Mouse (Mus musculus) embryonic facial prominence, embryonic 15.5 days (tissue): Measurements from ENCODE around the gene Nfib. TPM values are rescaled to one million over a fixed set of nuclear protein-coding genes. Genes with fewer than 3 reads are reported as not detected.
A peak's percentile ranks its signal among the peaks of the same experiment; 100 is the strongest.

Experiments
- ATAC-seq: fragments of 200-750 bp; cut with Nextera tagmentation; 2 replicates; pipeline ENCODE4 v1.8.0; 2017; ENCODE audit warnings: low read depth, moderate TSS enrichment; ENCODE audit not compliant: insufficient number of reproducible peaks, low FRiP score, low TSS enrichment
- H3K27ac ChIP-seq: fragments of 300-500 bp; sonication (generic); replicated peaks from 2 replicates; pipeline ENCODE4 v1.5.1; 2015; ENCODE audit warnings: mild to moderate bottlenecking, inconsistent platforms
- H3K27me3 ChIP-seq: fragments of 300-500 bp; sonication (generic); 2 replicates; pipeline ENCODE4 v1.6.1; 2015; ENCODE audit warnings: inconsistent platforms
- H3K36me3 ChIP-seq: fragments of 300-500 bp; sonication (generic); 2 replicates; pipeline ENCODE4 v1.6.1; 2015; ENCODE audit warnings: mild to moderate bottlenecking, inconsistent platforms
- H3K4me1 ChIP-seq: fragments of 300-500 bp; sonication (generic); 2 replicates; pipeline ENCODE4 v1.6.1; 2015; ENCODE audit warnings: inconsistent platforms
- H3K4me2 ChIP-seq: fragments of 300-500 bp; sonication (generic); replicated peaks from 2 replicates; pipeline ENCODE4 v1.6.1; 2015; ENCODE audit warnings: mild to moderate bottlenecking, inconsistent platforms
- H3K4me3 ChIP-seq: fragments of 300-500 bp; sonication (generic); replicated peaks from 2 replicates; pipeline ENCODE4 v1.5.1; 2015; ENCODE audit warnings: mild to moderate bottlenecking, inconsistent platforms
- H3K9ac ChIP-seq: fragments of 300-500 bp; sonication (generic); 2 replicates; pipeline ENCODE4 v1.6.1; 2015; ENCODE audit warnings: inconsistent platforms
- H3K9me3 ChIP-seq: fragments of 300-500 bp; sonication (generic); replicated peaks from 2 replicates; pipeline ENCODE4 v1.6.1; 2016; ENCODE audit warnings: inconsistent platforms
- WGBS: fragments of 180-500 bp; shearing (Covaris S2); methylation state at CpG from one replicate; pipeline ENCODE4 v1.1.7; 2015; 5-methylcytosine and 5-hydroxymethylcytosine counted together
- polyA plus RNA-seq: library from polyadenylated mRNA; unstranded; fragments of >200 nt; fragmentation: Nextera tagmentation; extraction: Ambion mirVana; gene quantifications from 2 replicates; pipeline ENCODE4 v1.2.1, GENCODE M21; 2015

Gene Nfib
- polyA plus RNA-seq, 1 experiment from 2014 or later: 85.7 TPM

GRCm38 (mm10) chr4:82412651-82413050, 292.9 kb downstream of the Nfib start:
- H3K36me3 ChIP-seq: no peaks in the 10 kb centered on the region
- H3K27ac ChIP-seq: no peak overlapping the region; the same call in 1 of the 2 replicates
- H3K9me3 ChIP-seq: no peaks in the 10 kb centered on the region
- ATAC-seq: no peak
- H3K9ac ChIP-seq: no peak overlapping the region
- WGBS: 62% methylated on average over 7 of the region's 7 CpGs
- H3K4me2 ChIP-seq: no peak overlapping the region
- peaks cover 23% of the 10 kb centered on the region for H3K4me1 ChIP-seq
- no peaks in the 10 kb centered on the region for H3K27me3 ChIP-seq
- H3K4me3 ChIP-seq: no peak overlapping the region

- Histone ChIP-seq H3K4me2 (no peak overlapping the region), H3K4me1 (peaks cover 27% of the 10 kb centered on the region), H3K9ac (no peak overlapping the region), H3K27me3 (no peaks in the 10 kb centered on the region), H3K9me3 (no peaks in the 10 kb centered on the region), H3K27ac (no peak overlapping the region), H3K4me3 (no peak overlapping the region), H3K36me3 (no peaks in the 10 kb centered on the region)
- ATAC-seq: no peak
- whole genome bisulfite sequencing: 48% methylated on average over 5 of the region's 5 CpGs
These were observed 293.6 kb downstream of the Nfib start for GRCm38 (mm10) chr4:82411965-82412364.

- Histone ChIP-seq H3K27me3 (no peaks in the 10 kb centered on the region), H3K4me3 (no peak overlapping the region), H3K9ac (no peak overlapping the region), H3K27ac (peak overlapping the region; percentile 55), H3K36me3 (no peaks in the 10 kb centered on the region), H3K9me3 (no peaks in the 10 kb centered on the region), H3K4me1 (peaks cover 48% of the 10 kb centered on the region), H3K4me2 (peak overlapping the region; percentile 25; the same call in 1 of the 2 replicates)
- 44% methylated on average over 22 of the region's 22 CpGs for WGBS
- no peak for ATAC-seq
These were observed 296.8 kb downstream of the Nfib start for GRCm38 (mm10) chr4:82408463-82409404.

GRCm38 (mm10) chr4:82406511-82406910, 299.0 kb downstream of the Nfib start:
- ATAC-seq: no peak
- H3K9ac ChIP-seq: no peak overlapping the region
- no peak overlapping the region for H3K27ac ChIP-seq
- 78% methylated on average over 6 of the region's 6 CpGs for WGBS
- no peaks in the 10 kb centered on the region for H3K9me3 ChIP-seq
- peaks cover 59% of the 10 kb centered on the region for H3K4me1 ChIP-seq
- H3K4me2 ChIP-seq: no peak overlapping the region
- H3K36me3 ChIP-seq: no peaks in the 10 kb centered on the region
- H3K4me3 ChIP-seq: no peak overlapping the region
- no peaks in the 10 kb centered on the region for H3K27me3 ChIP-seq

GRCm38 (mm10) chr4:82405791-82406190, 299.8 kb downstream of the Nfib start:
- no peak for ATAC-seq
- Histone ChIP-seq H3K9me3 (no peaks in the 10 kb centered on the region), H3K36me3 (no peaks in the 10 kb centered on the region), H3K4me3 (no peak overlapping the region), H3K27me3 (no peaks in the 10 kb centered on the region), H3K4me1 (peaks cover 64% of the 10 kb centered on the region), H3K9ac (no peak overlapping the region), H3K4me2 (no peak overlapping the region), H3K27ac (no peak overlapping the region)
- 81% methylated on average over 5 of the region's 5 CpGs for WGBS

- H3K4me1 ChIP-seq: peaks cover 72% of the 10 kb centered on the region
- peak; percentile 43; the same call in 1 of the 2 replicates for ATAC-seq
- peak overlapping the region; percentile 30 for H3K4me2 ChIP-seq
- H3K9me3 ChIP-seq: no peaks in the 10 kb centered on the region
- WGBS: 41% methylated on average over 13 of the region's 13 CpGs
- H3K27ac ChIP-seq: peak overlapping the region; percentile 72
- H3K36me3 ChIP-seq: no peaks in the 10 kb centered on the region
- no peaks in the 10 kb centered on the region for H3K27me3 ChIP-seq
- no peak overlapping the region for H3K9ac ChIP-seq
- no peak overlapping the region for H3K4me3 ChIP-seq
These were observed 301.4 kb downstream of the Nfib start for GRCm38 (mm10) chr4:82403975-82404651.

- Histone ChIP-seq H3K36me3 (no peaks in the 10 kb centered on the region), H3K4me1 (peaks cover 72% of the 10 kb centered on the region), H3K27ac (no peak overlapping the region), H3K4me2 (no peak overlapping the region), H3K27me3 (no peaks in the 10 kb centered on the region), H3K9ac (no peak overlapping the region), H3K9me3 (no peaks in the 10 kb centered on the region), H3K4me3 (no peak overlapping the region)
- no peak for ATAC-seq
- WGBS: 83% methylated on average over 9 of the region's 9 CpGs
These were observed 302.9 kb downstream of the Nfib start for GRCm38 (mm10) chr4:82402666-82403065.

GRCm38 (mm10) chr4:82401450-82402061, 304.0 kb downstream of the Nfib start:
- no peak overlapping the region for H3K4me3 ChIP-seq
- ATAC-seq: no peak
- 29% methylated on average over 3 of the region's 3 CpGs for WGBS

GRCm38 (mm10) chr4:82400536-82400935, 305.0 kb downstream of the Nfib start:
- Histone ChIP-seq H3K4me1 (peaks cover 55% of the 10 kb centered on the region), H3K27me3 (no peaks in the 10 kb centered on the region), H3K9ac (no peak overlapping the region), H3K4me3 (no peak overlapping the region), H3K9me3 (no peaks in the 10 kb centered on the region), H3K36me3 (no peaks in the 10 kb centered on the region), H3K4me2 (no peak overlapping the region), H3K27ac (peak overlapping the region; percentile 48)
- 12% methylated on average over 5 of the region's 5 CpGs for WGBS
- ATAC-seq: no peak

More at GRCm38 (mm10) chr4:82401450-82402061, 304.0 kb downstream of the Nfib start:
- Histone ChIP-seq H3K27ac (no peak overlapping the region), H3K9me3 (no peaks in the 10 kb centered on the region), H3K9ac (no peak overlapping the region), H3K27me3 (no peaks in the 10 kb centered on the region), H3K4me2 (no peak overlapping the region), H3K36me3 (no peaks in the 10 kb centered on the region), H3K4me1 (peaks cover 64% of the 10 kb centered on the region)

- Histone ChIP-seq H3K4me3 (no peak overlapping the region), H3K4me1 (peaks cover 47% of the 10 kb centered on the region), H3K27me3 (no peaks in the 10 kb centered on the region), H3K36me3 (no peaks in the 10 kb centered on the region), H3K4me2 (no peak overlapping the region), H3K9me3 (no peaks in the 10 kb centered on the region), H3K27ac (peak overlapping the region; percentile 48; the same call in 1 of the 2 replicates), H3K9ac (no peak overlapping the region)
- 47% methylated on average over 11 of the region's 11 CpGs for WGBS
- peak; percentile 53 for ATAC-seq
These were observed 305.9 kb downstream of the Nfib start for GRCm38 (mm10) chr4:82399406-82400380.
